Mouse (Mus musculus): ENCODE measurements around the gene Fgf23. TPM values are rescaled to one million over a fixed set of nuclear protein-coding genes. Genes with fewer than 3 reads are reported as not detected.

Fgf23 gene
- polyA plus RNA-seq, 1 experiment from 2014 or later, result 0.14 TPM

DNA sequence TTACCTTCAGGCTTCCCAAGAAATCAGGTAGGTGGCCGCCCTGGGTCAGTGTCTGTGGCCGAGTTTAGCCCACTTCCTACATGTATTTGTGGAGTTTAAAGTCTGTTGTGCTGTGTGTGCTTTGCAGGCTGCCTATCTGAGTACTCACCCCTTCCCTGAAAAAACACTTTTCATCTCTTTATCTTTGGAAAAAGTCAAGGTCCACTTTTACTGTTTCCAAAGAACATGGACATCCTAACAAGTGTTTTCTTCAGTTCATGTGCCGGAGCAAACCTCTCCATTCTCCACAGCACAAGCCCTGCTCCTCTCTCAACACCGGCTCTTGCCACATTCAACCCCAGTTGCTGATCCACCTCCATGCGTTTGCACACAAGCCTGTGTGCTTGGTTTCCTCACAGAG lies 50.3 kb downstream of the Fgf23 start:
- H3K4me2 ChIP-seq, result no peak overlapping the region
- no peak overlapping the region for H3K4me3 ChIP-seq (replicated peaks)
- H3K36me3 ChIP-seq (replicated peaks), result peaks cover 23% of the 10 kb centered on the region
- H3K4me1 ChIP-seq, result no peaks in the 10 kb centered on the region
- no peak overlapping the region for H3K9ac ChIP-seq
- WGBS, result 85% methylated on average over 5 of the region's 5 CpGs
- H3K9me3 ChIP-seq, result no peaks in the 10 kb centered on the region
- no peaks in the 10 kb centered on the region for H3K27me3 ChIP-seq
- H3K27ac ChIP-seq, result no peak overlapping the region
- no peak for ATAC-seq (ENCODE audit: low FRiP score)

GRCm38 (mm10) chr6:127123506-127123905 lies 50.8 kb downstream of the Fgf23 start:
- no peak for ATAC-seq (ENCODE audit: low FRiP score)
- Histone ChIP-seq H3K4me2 (no peak overlapping the region), H3K9ac (no peak overlapping the region), H3K27ac (no peak overlapping the region), H3K36me3 (replicated peaks) (peaks cover 28% of the 10 kb centered on the region), H3K4me1 (no peaks in the 10 kb centered on the region), H3K27me3 (no peaks in the 10 kb centered on the region), H3K9me3 (no peaks in the 10 kb centered on the region), H3K4me3 (replicated peaks) (no peak overlapping the region)
- WGBS, result 85% methylated on average over 7 of the region's 7 CpGs

DNA sequence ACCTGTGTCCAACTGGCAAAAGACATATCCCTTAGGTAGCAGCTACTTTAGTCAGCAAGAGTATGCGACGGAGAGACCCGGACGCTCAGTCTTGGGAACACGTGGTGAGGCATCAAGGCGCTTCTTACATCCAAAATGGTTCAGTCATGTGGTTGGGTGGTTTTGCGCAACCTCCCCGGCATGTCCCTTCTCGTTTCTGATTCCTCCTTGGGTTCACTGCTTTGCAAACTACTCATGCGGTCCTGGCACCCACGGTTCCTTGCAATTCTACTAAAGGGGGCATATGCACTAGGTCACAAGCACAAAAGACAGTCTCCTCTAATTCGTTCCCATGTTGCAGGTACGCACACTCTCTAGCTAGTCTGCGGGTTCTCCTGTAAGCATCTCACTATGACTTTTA lies 57.0 kb downstream of the Fgf23 start:
- Histone ChIP-seq H3K4me1 (peaks cover 36% of the 10 kb centered on the region), H3K27me3 (no peaks in the 10 kb centered on the region), H3K4me2 (no peak overlapping the region), H3K4me3 (replicated peaks) (no peak overlapping the region), H3K9ac (no peak overlapping the region), H3K36me3 (replicated peaks) (peaks cover 73% of the 10 kb centered on the region), H3K27ac (no peak overlapping the region), H3K9me3 (no peaks in the 10 kb centered on the region)
- 94% methylated on average over 14 of the region's 14 CpGs for WGBS
- ATAC-seq (ENCODE audit: low FRiP score), result no peak

- no peaks in the 10 kb centered on the region for H3K9me3 ChIP-seq
- no peaks in the 10 kb centered on the region for H3K27me3 ChIP-seq
- WGBS, result 57% methylated on average over 13 of the region's 13 CpGs
- H3K4me2 ChIP-seq, result no peak overlapping the region
- no peak overlapping the region for H3K9ac ChIP-seq
- no peak overlapping the region for H3K4me3 ChIP-seq (replicated peaks)
- H3K4me1 ChIP-seq, result peaks cover 43% of the 10 kb centered on the region
- H3K27ac ChIP-seq, result peak overlapping the region; percentile 21
- no peak for ATAC-seq (ENCODE audit: low FRiP score)
- peaks cover 79% of the 10 kb centered on the region for H3K36me3 ChIP-seq (replicated peaks)
These were observed 57.7 kb downstream of the Fgf23 start for GRCm38 (mm10) chr6:127130377-127130776.

Other genes starting within 250 kb of the Fgf23 start
- 167 and 175 TPM in 2 replicates for gene Ndufa9, start 223.8 kb upstream of the Fgf23 start, polyA plus RNA-seq (2016; fragmentation: Nextera tagmentation; extraction: Ambion mirVana)
- 0.06 TPM in 1 of 2 replicates, not detected in the other for gene Akap3, start 219.8 kb upstream of the Fgf23 start, polyA plus RNA-seq (2016; fragmentation: Nextera tagmentation; extraction: Ambion mirVana)
- 0.15 TPM in 1 of 2 replicates, not detected in the other for gene Dyrk4, start 151.1 kb upstream of the Fgf23 start, polyA plus RNA-seq (2016; fragmentation: Nextera tagmentation; extraction: Ambion mirVana)
- gene Rad51ap1, start 133.3 kb upstream of the Fgf23 start, polyA plus RNA-seq (2016; fragmentation: Nextera tagmentation; extraction: Ambion mirVana), result 73.2 and 84.4 TPM in 2 replicates
- gene D6Wsu163e, start 132.9 kb upstream of the Fgf23 start, polyA plus RNA-seq (2016; fragmentation: Nextera tagmentation; extraction: Ambion mirVana), result 22.0 and 22.1 TPM in 2 replicates
- not detected in 2 replicates for gene Fgf6, start 57.3 kb upstream of the Fgf23 start, polyA plus RNA-seq (2016; fragmentation: Nextera tagmentation; extraction: Ambion mirVana)
- 8.8 and 9.9 TPM in 2 replicates for gene Tigar, start 36.7 kb downstream of the Fgf23 start, polyA plus RNA-seq (2016; fragmentation: Nextera tagmentation; extraction: Ambion mirVana)
- gene Ccnd2, start 79.3 kb downstream of the Fgf23 start, polyA plus RNA-seq (2016; fragmentation: Nextera tagmentation; extraction: Ambion mirVana), result 1,349 and 1,505 TPM in 2 replicates